Mouse (Mus musculus) kidney, embryonic 15.5 days (tissue): ENCODE results near the gene Mpg. TPM values are rescaled to one million over a fixed set of nuclear protein-coding genes. Genes with fewer than 3 reads are reported as not detected.
A peak's percentile ranks its signal among the peaks of the same experiment; 100 is the strongest.

ENCODE experiments used
- ATAC-seq: fragments of 200-750 bp; cut with Nextera tagmentation; replicated peaks from 2 replicates; pipeline ENCODE4 v1.8.0; 2017; ENCODE audit warnings: moderate TSS enrichment; ENCODE audit not compliant: low FRiP score
- H3K27ac ChIP-seq: fragments of 300-500 bp; sonication (generic); 2 replicates; pipeline ENCODE4 v1.5.1; 2015; ENCODE audit warnings: mild to moderate bottlenecking, inconsistent platforms
- H3K27me3 ChIP-seq: fragments of 300-500 bp; sonication (generic); 2 replicates; pipeline ENCODE4 v1.6.1; 2015; ENCODE audit warnings: inconsistent platforms
- H3K36me3 ChIP-seq: fragments of 300-500 bp; sonication (generic); 2 replicates; pipeline ENCODE4 v1.6.1; 2015; ENCODE audit warnings: inconsistent platforms
- H3K4me1 ChIP-seq: fragments of 300-500 bp; sonication (generic); 2 replicates; pipeline ENCODE4 v1.6.1; 2015; ENCODE audit warnings: inconsistent platforms
- H3K4me2 ChIP-seq: fragments of 300-500 bp; sonication (generic); 2 replicates; pipeline ENCODE4 v1.6.1; 2015; ENCODE audit warnings: moderate library complexity, mild to moderate bottlenecking, inconsistent platforms
- H3K4me3 ChIP-seq: fragments of 300-500 bp; sonication (generic); replicated peaks from 2 replicates; pipeline ENCODE4 v1.5.1; 2015; ENCODE audit warnings: mild to moderate bottlenecking, inconsistent platforms
- H3K9ac ChIP-seq: fragments of 300-500 bp; sonication (generic); 2 replicates; pipeline ENCODE4 v1.6.1; 2015; ENCODE audit warnings: mild to moderate bottlenecking, inconsistent platforms
- H3K9me3 ChIP-seq: fragments of 300-500 bp; sonication (generic); replicated peaks from 2 replicates; pipeline ENCODE4 v1.6.1; 2016; ENCODE audit warnings: inconsistent platforms
- WGBS: fragments of 180-500 bp; shearing (Covaris S2); methylation state at CpG from one replicate; pipeline ENCODE4 v1.1.7; 2015; ENCODE audit warnings: mixed read lengths; 5-methylcytosine and 5-hydroxymethylcytosine counted together
- polyA plus RNA-seq: library from polyadenylated mRNA; unstranded; fragments of >200 nt; fragmentation: Nextera tagmentation; extraction: Ambion mirVana; gene quantifications from 2 replicates; pipeline ENCODE4 v1.2.1, GENCODE M21; 2015

Gene Mpg
- polyA plus RNA-seq, 1 experiment from 2014 or later: 36.1 TPM

DNA sequence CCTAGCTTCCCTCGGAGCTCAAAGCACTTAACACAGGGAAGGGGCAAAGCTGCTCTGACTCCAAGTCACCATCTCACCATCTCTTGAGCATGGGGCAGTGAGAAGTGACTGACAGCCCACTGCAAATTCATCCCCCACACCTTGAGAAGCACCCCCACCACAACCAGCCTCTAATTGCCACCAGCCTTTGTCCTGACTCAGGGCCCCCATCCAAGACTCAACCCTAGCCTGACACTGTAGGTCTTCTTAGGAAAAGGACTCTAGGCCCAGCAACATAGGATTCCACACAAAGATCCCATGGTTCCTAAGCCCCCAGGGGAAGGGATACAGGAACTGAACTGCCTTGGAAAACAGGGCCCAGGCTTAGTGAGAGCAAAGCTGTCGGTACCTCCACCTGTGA is 9.8 kb downstream of the Mpg start:
- no peak overlapping the region for H3K4me3 ChIP-seq
- peaks cover 84% of the 10 kb centered on the region for H3K36me3 ChIP-seq
- H3K4me1 ChIP-seq: peaks cover 24% of the 10 kb centered on the region
- no peak overlapping the region for H3K9ac ChIP-seq
- H3K4me2 ChIP-seq: no peak overlapping the region
- ATAC-seq: no peak
- H3K27ac ChIP-seq: no peak overlapping the region
- 73% methylated on average over 2 of the region's 2 CpGs for WGBS
- no peaks in the 10 kb centered on the region for H3K9me3 ChIP-seq
- H3K27me3 ChIP-seq: no peaks in the 10 kb centered on the region

DNA sequence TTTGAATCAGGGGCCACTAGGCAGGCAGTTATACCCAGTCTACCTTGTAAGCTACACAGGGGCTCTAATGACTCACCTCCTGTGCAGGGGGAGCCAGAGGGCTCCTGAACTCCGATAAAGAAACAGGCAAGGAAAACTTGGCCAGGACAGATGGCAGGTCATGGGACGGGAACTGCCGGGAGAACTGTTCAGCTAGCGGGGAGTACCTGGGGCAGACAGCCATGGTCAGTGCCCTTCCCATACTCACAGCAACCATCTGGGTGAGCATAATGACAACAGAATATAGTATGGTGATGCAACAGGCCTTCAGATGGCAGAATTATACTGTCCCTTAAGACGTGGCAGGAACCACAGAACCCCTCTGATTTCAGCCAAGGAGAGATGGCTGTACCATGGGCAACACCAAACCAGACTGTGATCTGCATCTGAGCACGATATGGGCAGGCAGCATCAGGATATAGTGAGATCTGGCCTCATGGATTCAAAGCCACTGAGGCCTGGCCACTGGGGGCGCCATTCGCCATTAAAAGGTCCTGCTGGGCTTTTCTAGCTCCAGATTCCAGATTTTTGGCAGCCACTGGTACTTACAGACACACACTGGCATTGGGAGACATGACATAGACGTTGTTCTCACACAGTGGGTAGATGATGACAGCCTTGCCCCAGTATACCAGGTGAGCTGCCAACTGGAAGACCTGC is 10.6 kb downstream of the Mpg start:
- H3K4me2 ChIP-seq: no peak overlapping the region
- no peaks in the 10 kb centered on the region for H3K27me3 ChIP-seq
- H3K9me3 ChIP-seq: no peaks in the 10 kb centered on the region
- no peak overlapping the region for H3K9ac ChIP-seq
- H3K4me3 ChIP-seq: no peak overlapping the region
- peaks cover 84% of the 10 kb centered on the region for H3K36me3 ChIP-seq
- no peak for ATAC-seq
- WGBS: 65% methylated on average over 9 of the region's 9 CpGs
- peaks cover 24% of the 10 kb centered on the region for H3K4me1 ChIP-seq
- H3K27ac ChIP-seq: no peak overlapping the region

DNA sequence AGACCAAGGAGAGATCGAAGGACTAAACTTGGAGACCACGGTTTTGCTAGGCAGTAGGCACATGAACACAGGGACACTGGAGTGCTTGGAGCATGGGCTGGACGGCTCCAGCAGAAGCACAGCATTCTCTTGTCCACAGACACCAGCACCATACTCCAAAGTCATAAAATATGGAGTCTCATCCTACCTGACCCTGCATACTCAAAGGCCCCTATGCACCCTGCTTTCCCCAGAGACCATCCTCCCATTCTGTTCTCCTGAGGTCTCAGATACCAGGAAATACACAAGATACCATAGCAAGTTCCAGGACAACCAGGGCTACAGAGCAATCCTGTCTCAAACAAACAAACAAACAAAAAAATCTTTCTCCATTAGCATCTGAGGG is 11.1 kb downstream of the Mpg start:
- 93% methylated on average over 3 of the region's 3 CpGs for WGBS
- Histone ChIP-seq H3K27me3 (no peaks in the 10 kb centered on the region), H3K4me2 (no peak overlapping the region), H3K36me3 (peaks cover 84% of the 10 kb centered on the region), H3K27ac (no peak overlapping the region), H3K4me1 (peaks cover 24% of the 10 kb centered on the region), H3K4me3 (no peak overlapping the region), H3K9me3 (no peaks in the 10 kb centered on the region), H3K9ac (no peak overlapping the region)
- no peak for ATAC-seq

DNA sequence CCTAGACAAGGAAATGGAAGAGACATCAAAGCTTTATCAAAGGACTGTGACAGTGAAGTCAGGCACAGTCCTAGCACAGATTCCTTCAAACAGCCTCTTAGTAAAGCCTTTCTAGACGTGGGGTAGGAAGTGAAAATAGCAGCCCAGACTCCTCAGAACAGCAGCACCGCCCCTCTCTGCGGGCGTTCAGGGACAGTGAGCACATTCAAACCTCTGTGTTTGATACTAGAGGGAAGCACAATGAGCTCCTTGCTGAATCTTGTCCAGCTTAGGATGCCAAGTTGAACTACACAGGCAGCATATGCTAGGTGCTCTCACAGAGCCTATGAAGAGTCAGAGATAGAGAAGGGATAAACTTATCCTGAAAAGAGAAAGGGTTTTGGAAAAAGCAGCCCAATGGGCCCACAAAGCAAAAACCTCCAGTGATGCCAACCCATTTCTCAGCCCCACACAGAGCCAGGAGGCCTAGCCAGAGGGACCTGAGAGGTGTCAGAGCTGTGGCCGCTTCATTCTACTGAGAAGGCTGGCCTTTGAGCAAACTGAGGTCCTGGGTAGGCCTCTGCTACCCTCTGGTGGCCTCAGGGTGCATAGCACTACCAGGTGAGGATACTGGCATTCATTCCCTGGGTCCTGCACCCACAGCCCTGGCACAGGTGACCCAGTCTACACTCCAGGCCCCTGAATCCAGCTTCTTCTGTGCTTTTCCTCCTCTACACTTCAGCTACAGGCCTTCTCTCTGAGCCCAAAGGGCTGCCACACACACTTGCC is 12.0 kb downstream of the Mpg start:
- Histone ChIP-seq H3K4me2 (no peak overlapping the region), H3K4me3 (no peak overlapping the region), H3K9me3 (no peaks in the 10 kb centered on the region), H3K36me3 (peaks cover 85% of the 10 kb centered on the region), H3K4me1 (peaks cover 32% of the 10 kb centered on the region), H3K27ac (no peak overlapping the region), H3K27me3 (no peaks in the 10 kb centered on the region), H3K9ac (no peak overlapping the region)
- 66% methylated on average over 5 of the region's 5 CpGs for WGBS
- ATAC-seq: 0 out of 2 replicates have a peak, but pooled peaks have one; percentile 35

DNA sequence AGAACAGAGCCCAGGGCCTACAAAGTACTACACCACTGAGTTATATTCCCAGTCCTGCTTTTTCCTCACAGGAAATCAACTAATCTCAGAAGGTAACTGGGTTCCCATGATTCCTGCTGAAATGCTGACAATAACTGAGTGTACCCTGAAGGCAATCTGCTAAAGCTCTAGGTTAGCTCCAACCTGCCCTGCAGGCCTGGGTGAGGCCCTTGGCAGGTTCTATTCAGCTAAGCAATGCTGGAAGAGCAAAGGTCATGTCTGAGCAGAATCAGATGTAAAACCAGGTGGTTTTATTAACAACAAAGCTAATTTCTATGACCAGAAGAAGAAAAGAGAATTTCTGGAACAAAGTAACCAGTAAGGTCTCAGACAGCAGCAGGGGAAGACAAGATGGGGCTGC is 15.1 kb downstream of the Mpg start:
- Histone ChIP-seq H3K4me3 (no peak overlapping the region), H3K4me1 (peaks cover 29% of the 10 kb centered on the region), H3K27me3 (no peaks in the 10 kb centered on the region), H3K27ac (no peak overlapping the region), H3K4me2 (no peak overlapping the region), H3K9ac (no peak overlapping the region), H3K9me3 (no peaks in the 10 kb centered on the region), H3K36me3 (peaks cover 77% of the 10 kb centered on the region)
- ATAC-seq: no peak

DNA sequence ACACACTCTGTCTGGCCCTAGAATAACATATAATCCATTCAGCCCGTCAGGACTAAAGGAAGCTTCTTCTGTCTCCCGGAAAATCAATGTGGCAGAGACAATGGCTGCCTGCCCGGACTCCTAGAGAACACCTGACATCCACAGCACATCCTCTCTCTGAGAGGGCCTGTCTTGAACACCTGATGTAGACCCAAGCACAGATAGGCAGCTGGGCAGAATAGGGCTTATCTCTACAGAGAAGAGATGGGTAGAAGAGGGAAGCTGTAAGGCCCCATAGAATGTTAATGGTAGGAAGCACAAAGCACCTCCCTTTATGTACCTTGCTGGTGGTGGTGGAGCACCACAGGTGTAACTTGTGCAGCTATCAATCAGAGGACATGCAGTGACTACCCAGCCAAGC is 15.9 kb downstream of the Mpg start:
- Histone ChIP-seq H3K27ac (no peak overlapping the region), H3K36me3 (peaks cover 79% of the 10 kb centered on the region)
- no peak for ATAC-seq

DNA sequence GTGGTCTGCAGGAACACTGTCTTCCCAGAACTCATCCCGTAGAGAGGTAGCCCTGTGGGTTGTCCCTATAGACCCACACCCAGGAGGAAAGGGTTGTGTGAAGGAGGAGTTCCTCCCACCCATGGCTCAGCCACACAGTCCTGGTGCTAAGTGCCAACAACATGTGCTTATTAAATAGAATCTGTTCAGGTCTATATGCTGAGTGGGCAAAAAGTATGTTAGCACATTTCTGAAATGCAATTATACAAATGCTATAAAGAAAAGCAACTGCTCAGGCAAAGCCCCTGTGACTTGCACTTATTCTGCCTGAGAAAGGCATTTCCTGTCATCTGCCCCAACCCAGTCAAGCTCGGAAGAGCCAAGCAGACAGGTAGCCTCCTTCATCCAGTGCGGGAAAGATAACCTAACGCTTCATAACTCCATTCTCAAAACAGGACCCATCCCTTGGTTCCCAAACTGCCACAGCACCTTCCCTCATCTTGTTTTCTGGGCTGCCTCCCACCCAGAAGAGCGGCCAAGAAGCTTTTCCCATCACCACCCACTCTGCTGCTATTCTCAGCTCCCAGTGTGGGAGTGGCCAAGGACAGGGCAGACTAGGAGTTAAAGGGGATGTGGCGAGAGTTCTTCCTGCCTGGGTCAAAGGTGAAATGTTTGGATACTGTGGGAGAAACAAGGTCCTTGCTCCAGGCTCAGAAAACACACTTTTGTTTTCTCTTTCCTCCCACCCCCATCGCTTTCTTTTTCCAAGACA is 17.1 kb downstream of the Mpg start:
- Histone ChIP-seq H3K27ac (peak overlapping the region; percentile 83), H3K4me1 (peaks cover 21% of the 10 kb centered on the region), H3K36me3 (peaks cover 82% of the 10 kb centered on the region), H3K9ac (no peak overlapping the region), H3K9me3 (no peaks in the 10 kb centered on the region), H3K27me3 (no peaks in the 10 kb centered on the region), H3K4me3 (no peak overlapping the region), H3K4me2 (peak overlapping the region; percentile 10)
- WGBS: 42% methylated on average over 7 of the region's 7 CpGs
- ATAC-seq: peak; percentile 37; the same call in 1 of the 2 replicates

More for the DNA sequence above, 15.9 kb downstream of the Mpg start:
- no peaks in the 10 kb centered on the region for H3K27me3 ChIP-seq
- no peak overlapping the region for H3K4me3 ChIP-seq
- no peak overlapping the region for H3K4me2 ChIP-seq
- 91% methylated on average over 3 of the region's 3 CpGs for WGBS
- H3K4me1 ChIP-seq: peaks cover 25% of the 10 kb centered on the region
- no peaks in the 10 kb centered on the region for H3K9me3 ChIP-seq
- no peak overlapping the region for H3K9ac ChIP-seq

DNA sequence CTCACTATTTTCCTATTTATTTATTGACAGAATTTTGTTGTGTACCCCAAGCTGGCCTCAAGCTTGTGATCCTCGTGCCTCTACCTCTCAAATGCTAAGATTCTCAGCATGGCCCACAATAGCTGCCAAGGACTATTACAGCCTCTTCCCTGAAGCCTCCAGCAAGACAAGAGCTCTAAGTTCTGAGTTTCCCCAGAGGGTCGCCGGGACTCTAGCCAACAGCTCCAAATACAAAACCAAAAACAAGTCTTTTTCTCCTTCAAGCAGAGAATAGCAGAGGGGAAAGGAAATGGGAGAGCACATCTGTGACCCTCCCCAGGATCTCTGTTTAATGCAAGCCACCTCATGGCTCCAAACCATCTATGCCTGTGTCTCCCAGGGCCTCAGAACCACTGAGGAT is 17.8 kb downstream of the Mpg start:
- Histone ChIP-seq H3K4me1 (peaks cover 21% of the 10 kb centered on the region), H3K4me2 (peak overlapping the region; percentile 10; the same call in 1 of the 2 replicates)

DNA sequence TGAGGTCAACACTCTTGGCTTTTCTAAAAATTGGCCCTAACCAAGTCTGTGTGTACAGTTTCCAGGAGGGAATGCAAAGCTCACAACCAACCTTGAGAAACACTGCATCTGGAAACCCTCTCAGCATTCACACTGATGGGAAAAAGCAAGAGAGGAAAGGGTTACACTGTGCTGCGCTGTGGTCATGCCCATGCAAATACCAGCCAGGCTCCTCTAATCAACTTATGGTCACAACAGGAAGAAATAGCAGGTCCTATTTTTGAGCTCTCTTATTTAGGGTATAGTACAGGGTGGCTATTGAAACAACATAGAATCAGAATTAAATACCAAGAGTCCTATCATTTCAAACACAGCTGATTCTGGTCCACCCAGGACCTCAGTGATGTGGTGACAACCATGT is 18.3 kb downstream of the Mpg start:
- Histone ChIP-seq H3K36me3 (peaks cover 82% of the 10 kb centered on the region), H3K27ac (peak overlapping the region; percentile 83), H3K9me3 (no peaks in the 10 kb centered on the region), H3K9ac (no peak overlapping the region), H3K4me1 (peaks cover 21% of the 10 kb centered on the region), H3K4me2 (no peak overlapping the region), H3K4me3 (no peak overlapping the region), H3K27me3 (no peaks in the 10 kb centered on the region)
- WGBS: 91% methylated on average over 1 of the region's 1 CpGs
- ATAC-seq: no peak

More for the DNA sequence above, 17.8 kb downstream of the Mpg start:
- WGBS: 49% methylated on average over 3 of the region's 3 CpGs
- H3K9ac ChIP-seq: no peak overlapping the region
- peaks cover 82% of the 10 kb centered on the region for H3K36me3 ChIP-seq
- H3K4me3 ChIP-seq: no peak overlapping the region
- ATAC-seq: no peak
- peak overlapping the region; percentile 83 for H3K27ac ChIP-seq
- H3K27me3 ChIP-seq: no peaks in the 10 kb centered on the region
- no peaks in the 10 kb centered on the region for H3K9me3 ChIP-seq

DNA sequence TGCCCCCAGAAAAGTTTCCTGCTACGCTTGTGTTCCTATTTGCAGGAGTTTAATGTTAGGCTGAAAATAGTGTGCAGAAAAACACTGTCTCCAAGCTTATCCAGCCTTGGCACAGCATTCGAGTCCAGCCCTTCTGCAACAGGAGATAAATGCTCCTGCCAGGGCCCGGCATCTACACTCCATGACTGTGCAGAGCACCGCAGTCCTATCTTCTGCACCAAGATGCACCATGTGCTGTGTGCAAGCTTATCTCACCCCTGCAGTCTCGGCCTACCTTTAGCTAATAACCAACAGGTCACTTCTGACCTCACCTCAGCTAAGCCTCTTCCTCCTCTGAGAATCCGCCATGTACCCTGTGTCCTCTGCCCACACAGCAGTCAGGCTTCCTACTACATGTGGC is 19.3 kb downstream of the Mpg start:
- Histone ChIP-seq H3K9ac (no peak overlapping the region), H3K27ac (peak overlapping the region; percentile 83; the same call in 1 of the 2 replicates), H3K4me1 (peaks cover 21% of the 10 kb centered on the region), H3K36me3 (peaks cover 82% of the 10 kb centered on the region), H3K9me3 (no peaks in the 10 kb centered on the region), H3K27me3 (no peaks in the 10 kb centered on the region), H3K4me3 (no peak overlapping the region), H3K4me2 (no peak overlapping the region)
- WGBS: 93% methylated on average over 6 of the region's 6 CpGs
- peak; percentile 80 for ATAC-seq

DNA sequence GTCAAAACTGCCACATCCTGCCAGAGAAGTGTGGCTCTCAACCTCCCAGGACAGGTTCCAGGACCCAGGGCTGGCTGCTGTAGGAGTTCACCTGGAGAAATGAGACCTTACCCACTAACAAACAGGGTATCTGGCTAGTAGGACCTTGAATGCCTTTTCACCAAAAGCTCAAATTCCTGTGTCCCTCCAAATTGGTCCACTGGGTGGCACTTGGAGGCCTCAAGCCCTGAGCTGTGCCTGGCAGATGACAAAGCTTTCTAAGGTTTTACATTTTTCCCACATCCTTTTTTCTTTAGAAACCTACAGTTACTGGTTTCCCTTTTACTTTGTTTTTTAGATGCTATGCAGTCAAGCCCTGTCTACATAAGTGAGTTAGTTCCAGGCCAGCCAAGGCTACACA is 20.8 kb downstream of the Mpg start:
- Histone ChIP-seq H3K4me1 (peaks cover 21% of the 10 kb centered on the region), H3K36me3 (peaks cover 79% of the 10 kb centered on the region), H3K9me3 (no peaks in the 10 kb centered on the region), H3K27ac (no peak overlapping the region), H3K4me2 (no peak overlapping the region), H3K9ac (no peak overlapping the region), H3K4me3 (no peak overlapping the region), H3K27me3 (no peaks in the 10 kb centered on the region)
- no peak for ATAC-seq

DNA sequence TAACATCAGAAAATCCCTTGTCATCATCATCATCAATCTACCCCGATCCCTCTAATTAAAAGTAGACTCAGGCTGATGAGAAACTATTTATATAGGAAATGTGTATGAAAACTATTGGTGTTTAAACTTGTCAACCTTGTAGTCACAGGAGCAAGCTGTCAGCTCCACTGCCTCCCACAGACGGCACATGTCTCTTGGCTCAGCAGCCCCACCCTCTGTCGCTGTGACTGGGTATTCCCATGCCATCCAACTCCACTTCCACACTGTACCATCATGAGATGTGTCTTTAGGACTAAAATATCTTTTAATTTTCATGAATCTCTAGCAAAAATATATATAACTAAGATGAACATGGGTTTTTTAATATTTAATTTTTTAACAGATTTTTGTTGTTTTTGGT is 22.0 kb downstream of the Mpg start:
- Histone ChIP-seq H3K9me3 (no peaks in the 10 kb centered on the region), H3K36me3 (peaks cover 80% of the 10 kb centered on the region), H3K27me3 (no peaks in the 10 kb centered on the region), H3K27ac (no peak overlapping the region), H3K4me1 (peaks cover 13% of the 10 kb centered on the region), H3K4me2 (no peak overlapping the region), H3K4me3 (no peak overlapping the region), H3K9ac (no peak overlapping the region)
- no peak for ATAC-seq
- WGBS: 65% methylated on average over 3 of the region's 3 CpGs
